Mouse (Mus musculus) megakaryocyte, embryonic 14.5 days (primary cell): Measurements from ENCODE around the gene Kbtbd8.

Experiments used
- FLI1 ChIP-seq: IDR thresholded peaks from 2 replicates; pipeline ENCODE4 v1.6.1; 2012; ENCODE audit warnings: low read length, inconsistent platforms, mixed read lengths
- GATA1 ChIP-seq: IDR thresholded peaks from 3 replicates; pipeline ENCODE4 v1.6.1; 2012; ENCODE audit warnings: mixed read lengths, low read length, inconsistent platforms, borderline replicate concordance

- TF ChIP-seq GATA1 (no peak), FLI1 (no peak)
These were observed 2.3 kb downstream of the Kbtbd8 start for GRCm38 (mm10) chr6:95119389-95119788.
